Mouse (Mus musculus) heart, adult 11 months (tissue): ENCODE measurements around the gene Prdx2.

ENCODE experiments used
- DNase-seq: peaks from one replicate; pipeline ENCODE4 v3.0.0; 2022

The Prdx2 gene

DNA sequence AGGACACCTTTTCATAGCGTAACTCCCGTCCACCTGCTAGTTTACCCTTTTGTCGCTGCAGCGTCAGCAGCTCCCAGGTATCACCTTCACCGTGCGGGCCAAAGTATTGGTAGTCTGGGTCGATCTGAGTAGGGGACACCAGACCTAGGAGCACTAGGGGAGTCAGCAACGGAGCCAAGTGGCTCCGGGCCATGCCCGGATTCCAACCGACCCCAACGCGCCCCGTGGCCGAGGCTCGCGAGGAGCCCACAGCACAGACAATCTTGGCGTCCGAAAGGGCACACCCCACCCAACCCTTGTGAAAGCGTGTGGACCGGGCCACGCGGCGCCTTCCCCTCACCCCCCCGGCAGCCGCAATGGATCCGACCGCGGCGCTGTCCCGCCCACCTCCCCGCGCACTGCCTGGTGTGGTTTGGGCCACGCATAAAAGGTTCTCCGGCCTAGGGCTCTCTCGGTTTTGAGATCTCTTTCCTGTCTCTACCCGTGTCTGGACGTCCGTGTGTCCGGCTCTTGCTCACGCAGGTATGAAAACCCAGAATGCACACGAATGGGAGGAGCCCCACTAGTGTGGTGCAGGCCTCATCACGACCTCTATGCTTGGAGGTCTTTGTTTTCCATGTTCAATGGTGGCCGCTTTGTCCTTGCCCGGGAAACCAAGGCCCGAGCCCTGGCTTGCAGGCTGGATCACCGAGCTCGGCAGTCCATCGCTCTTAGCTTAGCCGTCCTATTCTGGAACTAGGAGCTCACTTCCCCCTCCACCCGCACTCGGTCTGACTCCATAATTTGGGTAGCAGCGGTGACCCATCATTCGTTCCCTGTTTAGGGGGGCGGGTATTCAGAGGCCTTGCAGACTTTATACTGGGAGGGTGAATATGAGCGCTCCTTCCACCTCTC, at the start of gene Prdx2, which contains the start of the genes Gm49661 and Rnaseh2a:
Prdx2 (plus strand) TSS at position 347 of the 894 bp plus-strand sequence.
Gm49661 (minus strand) TSS at position 193 of the 894 bp plus-strand sequence.
Rnaseh2a (minus strand) TSS at position 527 of the 894 bp plus-strand sequence.
- peak; percentile 98 for DNase-seq

GRCm38 (mm10) chr8:84921596-84921995, 47.8 kb upstream of the Prdx2 start:
- no peak for DNase-seq

GRCm38 (mm10) chr8:84925557-84925956, 43.8 kb upstream of the Prdx2 start:
- peak; percentile 86 for DNase-seq

- DNase-seq, result no peak
Measured at GRCm38 (mm10) chr8:84927513-84927912, 41.9 kb upstream of the Prdx2 start.

DNA sequence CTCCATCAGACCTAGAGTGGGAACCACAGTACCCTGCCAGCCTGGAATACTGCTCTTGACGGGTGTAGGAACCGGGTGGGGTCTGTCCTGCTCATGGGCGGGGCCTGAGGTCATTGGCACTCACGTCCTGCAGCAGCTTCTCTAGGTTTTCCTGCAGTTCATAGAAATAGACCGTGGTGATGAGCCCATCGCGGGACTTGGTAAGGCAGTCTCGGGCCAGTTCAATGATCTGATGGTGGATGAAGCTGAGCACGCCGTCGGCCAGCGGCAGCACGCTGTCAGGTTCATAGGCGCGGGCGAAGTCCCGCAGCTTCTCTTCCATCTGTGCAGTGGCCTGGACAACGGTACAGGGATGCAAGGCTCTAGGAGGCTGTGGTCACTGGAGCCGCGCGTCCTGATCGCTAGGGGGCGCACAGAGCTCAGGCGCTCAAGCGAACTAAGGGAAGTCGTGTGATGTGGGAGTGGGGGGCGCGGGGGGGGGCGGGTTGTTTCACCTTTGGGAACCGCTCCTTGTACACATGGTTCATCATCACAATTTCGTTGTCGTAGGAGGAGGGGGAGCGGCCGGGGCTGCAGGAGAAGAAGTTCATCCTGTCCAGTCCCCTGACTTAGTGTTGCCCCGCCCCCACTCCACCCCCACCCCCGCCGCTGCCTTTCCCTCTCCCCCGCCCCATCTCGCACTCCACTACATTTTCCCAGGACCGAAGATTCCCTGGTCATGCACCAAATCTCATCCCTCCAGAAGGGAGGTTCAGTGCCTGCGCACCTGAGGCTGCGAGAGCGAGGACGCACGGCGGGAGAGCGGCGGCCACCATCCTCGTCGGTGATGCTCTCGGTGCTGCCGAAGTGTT, 40.7 kb upstream of the Prdx2 start:
- DNase-seq, result peak; percentile 92

- DNase-seq, result peak; percentile 86
Measured at GRCm38 (mm10) chr8:84930582-84930981, 38.8 kb upstream of the Prdx2 start.

DNA sequence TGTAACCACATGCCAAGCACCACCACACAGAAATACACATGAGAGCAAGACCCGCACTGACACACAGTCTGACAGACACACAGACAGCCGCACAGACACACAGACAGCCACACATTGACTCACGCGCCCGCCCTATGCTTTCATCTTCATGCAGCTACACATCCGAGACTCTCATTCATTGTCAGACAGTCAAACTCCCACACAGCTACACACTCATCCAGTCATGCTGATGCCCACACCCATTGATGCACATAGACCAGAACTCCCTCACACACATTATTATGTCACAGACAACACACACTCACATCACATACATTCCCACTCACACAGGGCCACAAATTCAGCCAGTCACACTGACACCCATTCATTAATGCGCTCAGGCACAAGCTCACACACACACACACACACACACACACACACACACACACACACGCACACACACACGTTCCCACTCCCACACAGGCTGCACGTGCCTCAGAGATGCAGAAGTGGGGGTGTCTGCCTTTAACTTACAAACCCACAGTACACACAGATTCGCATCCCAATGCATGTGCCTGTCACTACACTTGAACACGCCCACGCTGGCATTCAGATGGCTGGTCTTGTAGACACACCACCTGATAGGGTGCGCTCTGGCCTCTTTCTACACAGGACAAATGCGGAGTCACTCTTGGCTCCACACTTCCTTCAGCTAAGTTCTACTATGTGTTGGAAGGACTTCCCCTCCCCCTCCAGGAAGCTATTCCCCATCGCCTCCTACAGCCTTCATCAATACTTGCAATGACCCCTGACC, 35.4 kb upstream of the Prdx2 start:
- DNase-seq, result no peak

DNA sequence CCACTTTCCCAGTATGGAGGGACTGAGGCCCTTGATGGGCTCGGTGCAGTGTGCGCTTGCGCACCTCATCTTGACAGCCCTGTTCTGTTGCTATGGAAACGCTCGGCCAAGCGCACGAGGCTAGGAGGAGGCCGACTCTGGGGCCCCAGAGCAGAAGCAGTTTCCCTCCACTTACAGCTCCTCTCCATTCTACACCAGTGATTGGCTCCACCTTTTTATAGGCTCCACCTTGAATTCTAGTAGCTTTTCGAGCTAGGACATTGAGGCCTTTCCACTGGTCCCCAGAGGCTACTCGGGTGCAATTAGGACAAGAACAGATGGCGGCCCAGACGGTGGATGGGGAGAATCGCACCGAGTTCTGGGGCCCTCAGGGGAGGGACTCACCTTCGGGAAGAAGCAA, 34.5 kb upstream of the Prdx2 start:
- DNase-seq, result no peak

DNA sequence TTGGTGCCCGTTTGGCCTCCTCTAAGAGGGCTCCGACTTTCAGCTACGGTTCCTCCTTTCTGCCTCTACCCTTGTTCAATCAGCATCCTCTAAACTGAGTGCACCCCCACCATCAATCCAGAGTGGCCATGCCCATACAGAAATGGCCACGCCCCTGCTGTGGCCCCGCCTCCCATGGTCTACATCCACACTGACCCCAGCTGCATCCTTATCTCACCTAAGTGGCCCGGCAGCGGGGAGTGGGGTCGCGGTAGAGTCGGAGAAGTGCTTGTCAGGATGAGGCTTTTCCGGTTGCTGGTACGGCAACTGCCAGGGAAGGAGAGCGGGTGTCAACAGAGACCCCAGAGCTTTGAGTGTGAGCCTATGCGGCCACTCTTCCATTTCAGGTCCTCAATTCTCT, 33.9 kb upstream of the Prdx2 start:
- DNase-seq, result no peak

DNA sequence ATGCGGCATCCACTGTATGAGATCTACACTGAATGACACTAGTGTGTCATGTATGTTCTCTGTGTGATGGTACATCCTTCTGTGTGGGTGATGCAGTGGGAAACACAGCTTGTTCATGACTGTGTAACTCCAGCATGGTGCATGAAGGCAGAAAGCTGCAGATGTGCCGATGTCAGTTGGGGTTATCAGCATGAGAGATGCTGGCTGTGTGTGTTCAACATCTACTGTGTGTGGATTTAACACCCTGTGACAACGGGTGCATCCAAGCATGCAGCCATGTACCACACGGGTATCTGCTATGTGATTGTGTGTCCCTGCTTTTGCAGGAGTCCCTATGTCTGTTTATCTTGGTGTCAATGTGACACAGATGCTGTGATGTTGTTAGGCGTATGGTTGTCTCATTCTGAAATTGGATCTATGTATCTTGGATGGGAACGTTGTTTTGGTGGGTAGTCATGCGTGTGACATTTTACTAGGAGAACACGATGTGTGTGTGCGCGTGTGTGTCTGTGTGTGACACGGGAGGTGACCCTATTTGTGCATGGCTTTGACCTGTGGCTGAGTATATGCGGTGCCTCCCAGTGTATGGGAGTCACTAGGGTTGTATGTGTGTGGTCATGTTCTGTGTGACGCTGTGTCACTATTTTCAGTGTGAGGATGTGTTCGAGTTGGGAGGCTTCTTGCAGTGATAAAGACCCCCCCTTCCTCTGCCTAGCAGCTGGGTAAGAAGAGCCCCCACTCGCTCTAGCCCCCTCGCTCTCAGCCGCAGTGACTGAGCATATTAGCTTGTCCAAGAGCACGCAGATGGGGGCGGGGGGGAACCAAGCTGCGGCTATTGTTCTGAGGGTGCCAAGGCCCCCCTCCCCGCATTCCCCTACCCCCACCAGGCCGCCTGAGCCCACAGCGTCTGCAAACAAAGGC, 33.1 kb upstream of the Prdx2 start:
- no peak for DNase-seq

DNA sequence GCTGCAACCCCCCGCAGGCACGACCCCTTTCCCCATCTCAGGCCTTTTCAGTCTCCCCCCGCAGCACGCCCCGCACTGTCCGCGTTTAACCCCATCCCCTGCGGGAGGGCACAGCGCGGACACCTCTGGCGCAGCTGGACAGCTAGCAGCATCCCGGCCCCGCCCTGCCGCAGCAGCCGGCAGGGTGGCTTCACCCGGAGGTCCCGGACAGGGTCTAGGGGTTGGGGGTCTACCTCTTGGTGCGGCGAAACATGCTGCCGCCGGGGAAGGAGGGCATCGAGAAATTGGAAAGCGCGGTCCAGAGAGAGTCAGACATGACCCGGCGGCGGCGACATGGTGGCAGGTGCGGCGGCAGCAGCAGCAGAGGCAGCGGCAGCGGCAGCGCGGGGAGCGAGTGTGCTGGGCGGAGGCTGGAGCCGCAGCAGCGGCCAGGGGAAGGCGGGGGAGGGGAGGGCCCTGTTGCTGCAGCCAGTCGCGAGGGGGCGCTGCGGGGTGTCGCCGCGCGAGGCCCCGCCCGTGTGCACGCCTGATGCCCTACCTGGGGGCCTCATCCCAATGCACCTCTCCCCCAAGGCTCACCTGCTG, 32.3 kb upstream of the Prdx2 start, which contains the start of gene Mast1:
Mast1 (minus strand) TSS at position 398 of the 585 bp plus-strand sequence.
- no peak for DNase-seq

- DNase-seq, result no peak
Measured at GRCm38 (mm10) chr8:84937620-84938485, 31.5 kb upstream of the Prdx2 start.

GRCm38 (mm10) chr8:84943699-84944098, 25.7 kb upstream of the Prdx2 start:
- DNase-seq, result no peak

GRCm38 (mm10) chr8:84944478-84945160, 24.8 kb upstream of the Prdx2 start:
- peak; percentile 92 for DNase-seq

GRCm38 (mm10) chr8:84945235-84945632, 24.2 kb upstream of the Prdx2 start:
- DNase-seq, result no peak

- DNase-seq, result no peak
Measured at GRCm38 (mm10) chr8:84945633-84946527, 23.5 kb upstream of the Prdx2 start.

GRCm38 (mm10) chr8:84946528-84947240, 22.7 kb upstream of the Prdx2 start, which contains the start of gene Rtbdn:
TSS of gene Rtbdn (plus strand) at chr8:84946991.
- DNase-seq, result no peak

DNA sequence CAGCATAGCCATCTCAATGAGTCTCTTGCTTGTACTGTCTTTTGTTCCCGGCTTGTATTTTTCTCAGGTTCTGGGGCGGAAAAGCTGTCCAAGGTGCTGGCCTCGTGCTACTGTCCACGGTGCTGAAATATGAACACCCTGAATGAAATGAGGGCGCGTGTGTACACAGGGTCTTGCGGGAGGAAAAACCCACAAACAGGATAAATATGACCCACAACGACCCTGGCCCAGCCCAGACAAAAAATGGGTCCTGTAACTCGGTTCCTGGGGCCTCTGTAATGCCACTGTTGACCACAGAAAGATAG, 22.2 kb upstream of the Prdx2 start:
- no peak for DNase-seq
